Mouse (Mus musculus) hematopoietic multipotent progenitor cell, adult 10-12 weeks (in vitro differentiated cells): ENCODE results near the gene Fam189b. TPM values are rescaled to one million over a fixed set of nuclear protein-coding genes. Genes with fewer than 3 reads are reported as not detected.

Experiments
- polyA plus RNA-seq: library from polyadenylated mRNA; stranded (reverse); fragments of >175 nt; gene quantifications from 2 replicates; pipeline ENCODE4 v1.2.3, GENCODE M21; 2012; ENCODE audit warnings: low replicate concordance

Fam189b gene
- polyA plus RNA-seq, result 144 and 333 TPM in 2 replicates

DNA sequence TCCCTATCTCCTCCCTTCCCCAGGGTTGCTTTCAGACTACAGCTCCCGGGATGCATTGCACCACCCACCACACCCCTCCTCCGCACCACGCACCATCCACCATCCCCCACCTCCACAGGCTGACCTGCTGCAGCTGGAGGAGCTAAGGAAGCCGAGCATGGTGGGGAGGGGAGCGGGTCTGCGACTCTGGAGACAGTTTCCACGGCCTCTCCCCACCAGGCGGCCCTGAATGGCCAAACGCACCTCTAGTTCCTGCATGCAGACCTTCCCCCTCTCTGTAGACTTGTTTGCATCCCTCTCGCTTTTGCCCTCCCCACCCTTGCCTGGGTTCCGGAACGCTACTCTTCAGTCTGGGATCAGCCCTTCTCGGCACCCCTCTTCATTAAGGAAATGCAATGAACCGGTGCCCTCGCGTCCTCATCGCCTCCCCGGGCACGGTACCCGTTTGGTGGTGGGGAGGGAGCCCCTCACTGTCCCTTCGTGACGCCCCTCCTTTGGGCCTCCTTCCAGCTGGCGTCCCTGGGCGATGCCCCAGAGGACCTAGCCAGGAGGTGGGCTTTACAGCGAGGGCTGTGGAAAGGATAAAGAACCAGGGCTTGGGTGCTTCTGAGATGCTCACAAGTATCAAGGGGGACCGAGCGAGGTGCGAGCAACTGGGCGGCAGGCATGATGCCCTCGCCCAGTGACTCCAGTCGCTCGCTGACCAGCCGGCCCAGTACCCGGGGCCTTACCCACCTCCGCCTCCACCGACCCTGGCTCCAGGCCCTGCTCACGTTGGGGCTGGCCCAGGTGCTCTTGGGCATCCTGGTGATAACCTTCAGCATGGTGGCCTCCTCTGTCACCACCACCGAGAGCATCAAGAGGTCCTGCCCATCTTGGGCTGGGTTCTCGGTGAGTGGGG is at the start of gene Fam189b:
TSS of gene Fam189b (plus strand) at position 86 of the 901 bp plus-strand sequence.

DNA sequence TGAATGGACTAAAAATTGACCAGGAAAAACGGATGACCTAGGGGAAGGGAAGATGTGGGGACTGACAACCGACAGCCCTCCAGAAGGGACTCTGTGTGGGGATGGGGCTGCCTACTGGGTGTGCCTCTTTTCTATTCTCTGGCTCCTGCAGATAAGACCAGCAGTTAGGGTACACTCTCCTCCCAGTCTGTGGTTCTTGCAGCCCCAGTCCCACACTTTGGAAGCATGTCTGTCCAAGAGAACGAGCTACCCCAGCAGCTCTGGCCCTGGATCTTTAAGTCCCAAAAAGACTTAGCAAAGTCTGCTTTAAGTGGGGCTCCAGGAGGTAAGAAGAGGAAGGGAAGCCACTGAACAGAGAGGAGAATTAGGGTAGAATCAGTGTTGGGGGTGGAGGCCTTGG is 47.0 kb upstream of the Fam189b start, which contains the start of gene Pklr:
TSS of gene Pklr (plus strand) at position 185 of the 400 bp plus-strand sequence.

DNA sequence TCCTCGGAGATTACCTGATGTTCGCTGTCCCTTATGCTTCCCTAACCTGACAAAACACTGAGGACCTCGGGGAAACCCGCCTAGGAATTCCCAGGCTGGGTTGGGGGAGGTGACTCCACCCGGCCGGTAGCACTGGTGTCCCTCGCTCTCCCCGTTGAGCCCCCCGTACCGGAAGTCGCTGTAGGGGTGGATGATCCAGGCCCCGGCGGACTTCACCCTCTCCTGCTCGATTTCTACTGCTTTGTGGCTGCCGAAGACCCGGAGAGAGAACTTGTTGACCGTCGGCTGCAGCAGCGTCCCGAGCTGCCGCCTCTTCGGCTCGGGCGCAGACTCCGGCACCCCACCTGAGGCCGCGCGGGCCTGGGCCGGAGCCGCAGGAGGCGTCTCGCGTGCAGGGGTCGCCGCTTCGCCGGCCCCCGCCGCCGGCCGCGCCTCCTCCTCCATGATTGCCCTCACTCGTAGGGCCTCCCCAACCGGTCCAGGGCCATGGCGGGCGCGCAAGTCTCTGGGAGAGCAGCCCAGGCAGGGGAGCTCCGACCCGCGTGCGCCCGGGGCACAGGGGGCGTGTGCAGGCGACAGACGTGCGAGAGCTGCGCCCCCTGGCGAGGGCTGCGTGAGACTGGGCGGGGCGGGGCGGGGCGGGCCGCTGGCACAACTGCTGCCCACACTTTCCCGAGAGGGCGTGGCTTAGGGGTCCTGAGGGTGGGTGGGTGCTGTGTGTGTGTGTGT is 23.2 kb upstream of the Fam189b start, which contains the start of gene Hcn3:
TSS of gene Hcn3 (minus strand) at position 581 of the 729 bp plus-strand sequence.

DNA sequence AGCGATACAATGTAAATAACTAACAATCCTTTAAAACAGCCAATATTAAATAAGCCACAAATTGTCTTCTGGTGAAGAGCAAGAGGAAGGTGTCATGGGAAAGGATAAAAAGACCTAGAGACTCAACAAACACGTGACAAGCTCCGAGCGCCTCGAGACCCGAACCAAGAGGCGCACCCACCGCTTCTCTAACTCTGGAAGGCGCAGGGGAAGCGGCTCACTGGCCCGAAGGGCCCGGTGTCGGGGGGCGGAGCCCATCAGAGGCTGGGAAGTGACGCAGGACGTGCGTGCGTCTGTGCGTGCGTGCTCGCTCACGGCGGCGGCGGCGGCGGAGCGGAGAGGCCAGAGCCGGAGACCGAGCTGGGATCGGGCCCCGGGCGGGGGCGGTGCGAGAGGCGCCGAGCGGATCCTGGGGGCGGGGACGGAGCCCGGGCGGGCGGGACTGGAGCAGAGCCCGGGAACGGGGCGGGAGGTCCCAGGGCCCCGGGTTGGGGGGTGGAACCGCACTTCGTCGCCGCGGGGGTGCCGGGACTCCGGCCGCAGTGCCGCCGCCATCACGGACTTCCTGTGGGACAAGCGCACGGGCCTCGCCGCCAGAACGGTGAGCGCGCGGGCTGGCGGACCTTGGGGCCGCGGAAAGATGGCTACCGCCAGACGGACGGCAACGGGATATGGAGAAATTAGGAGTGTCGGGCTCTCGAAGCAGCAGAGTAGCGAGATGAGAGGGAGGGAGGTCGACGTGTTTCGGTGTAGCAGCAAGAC is 18.3 kb upstream of the Fam189b start, which contains the start of gene Clk2:
TSS of gene Clk2 (plus strand) at position 290 of the 762 bp plus-strand sequence.

DNA sequence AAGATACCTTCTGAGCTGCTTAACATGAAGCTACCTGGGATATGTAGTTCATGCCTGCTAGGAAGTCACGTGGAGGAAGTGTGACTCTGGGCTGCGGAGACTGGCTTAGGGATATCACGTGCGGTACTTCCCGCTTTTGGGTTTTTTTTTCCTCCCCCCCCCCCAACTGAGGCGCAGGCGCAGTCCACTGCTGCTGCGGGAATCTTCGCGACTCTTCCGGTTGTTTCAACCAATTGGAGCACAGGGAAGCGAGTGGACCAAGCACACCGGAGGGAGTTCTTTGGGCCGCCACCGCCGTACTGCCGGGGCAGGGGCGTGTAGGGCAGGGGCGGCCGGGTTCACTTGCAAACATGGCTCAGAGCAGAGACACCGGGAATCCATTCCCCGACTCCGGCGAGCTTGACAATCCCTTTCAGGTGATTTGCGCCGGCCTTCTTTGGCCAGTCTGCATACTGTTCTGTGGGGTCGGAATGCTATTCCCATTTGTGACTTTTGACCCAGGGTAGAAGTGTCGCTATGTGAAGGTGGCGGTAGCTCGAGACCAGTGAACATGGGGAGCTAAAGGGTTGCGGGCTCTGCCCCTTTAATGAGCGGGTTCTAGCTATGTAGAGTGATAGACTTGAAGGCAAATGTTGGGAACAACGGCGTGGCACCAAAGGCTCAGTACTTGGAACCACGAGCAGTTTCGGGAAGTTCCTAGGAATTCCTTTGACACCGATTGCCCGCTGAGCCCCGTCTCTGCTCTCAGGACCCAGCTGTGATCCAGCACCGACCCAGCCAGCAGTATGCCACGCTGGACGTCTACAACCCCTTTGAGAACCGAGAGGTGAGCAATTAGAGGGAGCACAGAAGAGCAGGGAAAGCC is 5.5 kb upstream of the Fam189b start, which contains the start of gene Scamp3:
TSS of gene Scamp3 (plus strand) at position 232 of the 865 bp plus-strand sequence.

DNA sequence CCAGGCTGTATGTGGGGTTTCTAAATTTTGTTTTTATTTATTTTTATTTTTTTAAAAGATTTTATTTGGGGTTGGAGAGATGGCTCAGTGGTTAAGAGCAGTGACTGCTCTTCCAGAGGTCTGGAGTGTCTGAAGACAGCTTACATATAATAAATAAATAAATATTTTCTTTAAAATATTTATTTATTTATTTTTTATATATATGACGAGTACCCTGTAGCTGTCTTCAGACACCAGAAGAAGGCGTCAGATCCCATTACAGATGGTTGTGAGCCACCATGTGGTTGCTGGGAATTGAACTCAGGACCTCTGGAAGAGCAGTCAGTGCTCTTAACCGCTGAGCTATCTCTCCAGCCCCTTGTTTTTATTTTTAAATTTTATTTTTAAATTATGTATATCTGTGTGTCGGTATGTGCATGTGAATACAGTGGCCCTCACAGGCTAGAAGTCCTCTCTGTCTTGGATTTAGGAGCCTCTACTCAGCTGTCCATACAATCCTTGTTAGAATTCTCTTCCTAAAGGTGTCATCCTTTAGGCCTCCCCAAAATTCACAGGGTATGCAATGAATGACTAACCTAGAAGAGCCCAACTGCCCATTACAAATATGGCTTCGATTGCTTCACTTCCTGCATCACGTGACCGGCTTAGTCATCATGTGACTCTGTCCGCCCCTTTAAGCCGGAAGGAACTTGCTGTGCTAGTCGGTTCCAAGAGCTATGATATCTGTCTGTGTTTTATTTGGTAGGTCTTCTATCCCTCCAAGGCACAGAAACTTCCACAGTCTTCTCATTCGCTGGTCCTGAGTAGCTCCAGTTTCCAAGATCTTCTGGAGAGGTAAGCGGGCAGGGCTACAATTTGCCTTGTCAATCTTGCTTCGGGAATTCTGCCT is 19.6 kb downstream of the Fam189b start, which contains the start of gene Gba:
TSS of gene Gba (plus strand) at position 676 of the 889 bp plus-strand sequence.

DNA sequence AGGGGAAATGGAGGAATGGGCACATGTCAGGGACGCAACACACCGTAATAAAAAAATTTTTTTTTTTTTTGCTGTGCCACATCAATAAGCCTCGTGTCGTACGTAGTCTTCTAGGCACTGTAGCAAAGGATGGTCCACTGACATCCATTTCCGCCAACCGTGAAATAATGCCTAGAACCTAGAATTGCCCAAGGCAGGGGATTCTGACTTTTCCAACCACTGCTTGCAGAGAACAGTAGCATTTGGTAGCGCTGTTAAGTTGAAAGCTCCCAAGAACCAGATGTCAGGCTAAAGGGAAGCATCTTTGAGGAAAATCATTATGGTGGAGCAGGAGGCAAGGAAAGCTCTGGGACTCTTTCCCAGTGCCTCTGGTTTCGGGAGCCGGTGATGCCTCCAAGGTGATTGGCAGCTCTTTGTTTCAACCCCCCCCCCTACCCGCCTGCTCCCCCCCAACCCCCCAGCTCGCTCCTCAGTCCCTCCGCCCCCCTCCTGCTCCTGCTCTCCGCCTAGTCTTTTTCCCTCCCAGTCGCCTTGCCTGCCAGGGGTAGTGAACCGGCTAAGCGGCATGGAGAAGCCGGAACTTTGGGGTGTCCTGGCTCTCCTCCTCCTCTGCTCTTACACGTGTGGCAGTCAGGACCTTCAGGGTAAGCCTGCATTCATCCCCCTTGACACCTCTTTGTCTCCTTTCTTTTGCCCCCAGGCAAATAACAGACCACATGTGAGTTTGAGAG is 31.9 kb downstream of the Fam189b start, which contains the start of gene Thbs3:
TSS of gene Thbs3 (plus strand) at position 500 of the 731 bp plus-strand sequence.

DNA sequence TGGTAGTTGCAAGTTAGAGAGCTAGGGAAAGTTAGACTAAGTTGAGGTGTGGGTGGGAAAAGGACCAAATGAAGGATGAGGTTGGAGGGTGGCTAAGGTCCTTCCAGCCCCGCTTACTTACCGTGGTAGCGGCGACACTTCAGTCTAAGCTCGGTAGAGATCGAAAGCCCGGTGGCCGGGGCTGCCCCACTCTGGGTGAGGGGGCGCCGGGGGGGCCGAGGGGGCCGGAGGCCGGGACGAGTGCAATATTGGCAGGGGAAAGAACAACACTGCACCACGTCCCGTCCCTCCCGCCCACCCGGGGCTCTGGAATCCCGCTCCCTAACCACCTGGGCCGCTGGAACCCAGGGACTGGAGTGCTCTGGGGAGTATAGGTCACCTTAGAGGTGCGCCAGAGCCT is 44.0 kb downstream of the Fam189b start, which contains the start of gene Mtx1:
TSS of gene Mtx1 (minus strand) at position 189 of the 400 bp plus-strand sequence.

DNA sequence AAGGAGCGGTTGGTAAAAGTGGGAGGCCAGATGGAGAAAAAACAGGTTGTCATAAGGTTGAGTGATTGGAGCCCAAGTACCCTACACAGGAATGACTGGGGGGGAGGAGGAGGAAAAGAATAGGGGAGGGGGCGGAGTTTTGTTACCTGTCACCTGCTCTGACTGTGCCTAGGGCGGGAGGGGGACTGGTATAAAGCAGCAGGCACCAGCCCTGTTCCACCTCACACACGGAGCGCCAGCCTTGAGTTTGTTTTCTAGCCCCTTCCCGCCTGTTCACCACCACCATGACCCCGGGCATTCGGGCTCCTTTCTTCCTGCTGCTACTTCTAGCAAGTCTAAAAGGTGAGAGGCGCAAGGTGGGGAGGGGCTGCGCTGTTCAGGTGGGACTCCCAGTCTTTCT is 45.9 kb downstream of the Fam189b start, which contains the start of gene Muc1:
TSS of gene Muc1 (plus strand) at position 222 of the 400 bp plus-strand sequence.

Other genes starting within 250 kb of the Fam189b start
- 5.1 and 8.2 TPM in 2 replicates for gene Ash1l, start 232.5 kb upstream of the Fam189b start, polyA plus RNA-seq
- gene Dap3, start 232.0 kb upstream of the Fam189b start, polyA plus RNA-seq, result 43.7 and 77.3 TPM in 2 replicates
- 39.4 and 51.6 TPM in 2 replicates for gene Rusc1, start 89.8 kb upstream of the Fam189b start, polyA plus RNA-seq
- gene Gm43738, start 82.0 kb upstream of the Fam189b start, polyA plus RNA-seq, result 0.68 TPM in 1 of 2 replicates, not detected in the other
- 4.4 and 8.8 TPM in 2 replicates for gene Fdps, start 81.2 kb upstream of the Fam189b start, polyA plus RNA-seq
- gene Pklr, start 47.0 kb upstream of the Fam189b start, polyA plus RNA-seq, result 5.5 and 56.5 TPM in 2 replicates
- 3.0 and 4.4 TPM in 2 replicates for gene Hcn3, start 22.9 kb upstream of the Fam189b start, polyA plus RNA-seq
- gene Clk2, start 18.3 kb upstream of the Fam189b start, polyA plus RNA-seq, result 48.8 and 75.7 TPM in 2 replicates
- 280 and 307 TPM in 2 replicates for gene Scamp3, start 5.7 kb upstream of the Fam189b start, polyA plus RNA-seq
- gene Gba, start 19.8 kb downstream of the Fam189b start, polyA plus RNA-seq, result 14.9 and 15.3 TPM in 2 replicates
- gene Thbs3, start 32.0 kb downstream of the Fam189b start, polyA plus RNA-seq, result 0.47 and 0.53 TPM in 2 replicates
- gene Mtx1, start 43.9 kb downstream of the Fam189b start, polyA plus RNA-seq, result 196 and 222 TPM in 2 replicates
- 0.72 and 1.1 TPM in 2 replicates for gene Muc1, start 45.9 kb downstream of the Fam189b start, polyA plus RNA-seq
- gene Krtcap2, start 62.8 kb downstream of the Fam189b start, polyA plus RNA-seq, result 77.7 and 182 TPM in 2 replicates
- 7.9 and 14.5 TPM in 2 replicates for gene Trim46, start 63.2 kb downstream of the Fam189b start, polyA plus RNA-seq
- gene Dpm3, start 76.2 kb downstream of the Fam189b start, polyA plus RNA-seq, result 332 and 345 TPM in 2 replicates
- gene Slc50a1, start 87.4 kb downstream of the Fam189b start, polyA plus RNA-seq, result 38.7 and 63.5 TPM in 2 replicates
- 0.37 and 0.85 TPM in 2 replicates for gene Efna1, start 98.0 kb downstream of the Fam189b start, polyA plus RNA-seq
- gene Efna3, start 139.8 kb downstream of the Fam189b start, polyA plus RNA-seq, result not detected in 2 replicates
- gene Efna4, start 154.9 kb downstream of the Fam189b start, polyA plus RNA-seq, result 0.65 and 1.9 TPM in 2 replicates
- 41.8 and 169 TPM in 2 replicates for gene Adam15, start 166.9 kb downstream of the Fam189b start, polyA plus RNA-seq
- not detected in 2 replicates for gene Dcst2, start 178.8 kb downstream of the Fam189b start, polyA plus RNA-seq
- not detected in 2 replicates for gene Dcst1, start 182.1 kb downstream of the Fam189b start, polyA plus RNA-seq
- 186 and 424 TPM in 2 replicates for gene Zbtb7b, start 211.6 kb downstream of the Fam189b start, polyA plus RNA-seq
- gene Lenep, start 219.7 kb downstream of the Fam189b start, polyA plus RNA-seq, result 0.49 TPM in 1 of 2 replicates, not detected in the other
- 15.1 and 28.4 TPM in 2 replicates for gene Flad1, start 228.7 kb downstream of the Fam189b start, polyA plus RNA-seq
- 9.2 and 12.8 TPM in 2 replicates for gene Cks1b, start 235.2 kb downstream of the Fam189b start, polyA plus RNA-seq
- 109 and 110 TPM in 2 replicates for gene Shc1, start 235.3 kb downstream of the Fam189b start, polyA plus RNA-seq
- gene Pygo2, start 247.1 kb downstream of the Fam189b start, polyA plus RNA-seq, result 170 and 494 TPM in 2 replicates